Mouse (Mus musculus): ENCODE measurements around the gene Zfp248. TPM values are rescaled to one million over a fixed set of nuclear protein-coding genes. Genes with fewer than 3 reads are reported as not detected.

The Zfp248 gene
- polyA plus RNA-seq, 1 experiment, result 2.4 TPM

Other genes starting within 250 kb of the Zfp248 start
- gene Bms1, start 36.1 kb downstream of the Zfp248 start, polyA plus RNA-seq (2012; rRNA removed), result 11.1 and 14.9 TPM in 2 replicates
- gene Zfp9, start 23.8 kb upstream of the Zfp248 start, polyA plus RNA-seq (2012; rRNA removed), result 11.7 and 12.2 TPM in 2 replicates
- gene Ankrd26, start 106.7 kb upstream of the Zfp248 start, polyA plus RNA-seq (2012; rRNA removed), result 3.2 and 3.4 TPM in 2 replicates

Measured in urinary bladder, adult 2 months (tissue).